Mouse (Mus musculus): ENCODE measurements at regions not wholly inside any gene's neighbourhood (a gene's known extent, or its start where the extent isn't known, plus 50 kb on each side); places are given as distances from the start of the nearest gene placed in this dataset.

DNA sequence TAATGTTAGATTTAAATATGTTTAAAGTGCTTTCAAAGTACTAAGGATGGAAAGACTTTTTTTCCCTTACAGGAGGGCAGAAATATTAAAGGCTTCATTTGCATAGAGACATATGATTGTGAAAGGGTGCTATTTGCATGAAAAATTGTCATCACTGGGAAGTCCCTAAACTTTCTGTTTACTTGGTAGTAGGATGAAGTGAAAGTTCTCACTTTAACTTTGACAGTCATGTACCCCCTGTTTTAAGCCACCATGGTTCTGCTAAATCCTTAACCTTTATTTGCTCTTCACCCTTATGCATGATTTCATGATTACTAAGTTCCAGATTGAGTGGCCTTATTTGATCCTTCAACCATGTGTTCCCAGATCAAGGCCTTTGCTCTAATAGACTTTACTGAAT is 132.6 kb upstream of the Egfl6 start:
- DNase-seq, result no peak

DNA sequence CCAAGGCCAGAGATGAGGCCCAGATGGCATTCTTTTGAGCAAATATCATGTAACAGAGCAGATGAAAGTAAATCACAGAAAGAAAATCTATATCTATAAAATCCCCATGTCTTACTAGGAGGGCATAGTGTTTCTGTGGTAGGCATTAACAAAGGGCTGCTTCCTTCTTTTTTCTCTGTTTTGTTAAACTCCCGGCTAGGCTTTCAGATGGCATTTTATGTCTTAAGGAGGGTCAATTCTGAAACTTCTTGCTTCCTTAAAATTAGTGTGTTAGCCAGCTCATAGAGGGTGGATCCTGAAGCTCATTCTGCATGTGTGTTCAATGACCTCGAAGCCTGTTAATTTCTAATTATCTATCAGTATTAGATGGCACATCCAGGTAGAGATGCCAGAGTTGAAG is 123.8 kb upstream of the Egfl6 start:
- no peak for DNase-seq

DNA sequence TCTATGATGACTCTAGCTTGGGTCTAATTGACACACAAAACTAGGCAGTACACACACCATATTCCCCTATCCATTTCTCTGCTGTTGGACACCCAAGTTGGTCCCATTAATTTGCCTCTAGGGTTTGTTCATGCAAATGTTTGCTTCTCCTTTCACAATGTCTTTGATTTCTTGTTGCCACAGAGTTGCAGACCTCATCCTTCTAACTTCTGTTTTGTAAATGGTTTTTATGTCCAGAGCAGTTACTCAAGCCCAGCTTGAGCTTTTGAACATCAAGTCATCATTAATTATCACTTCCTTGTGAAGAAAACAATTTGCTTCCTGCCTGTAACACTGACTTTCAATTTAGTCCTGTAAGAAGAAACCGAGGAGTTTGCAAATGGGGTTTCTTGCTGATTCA is 122.6 kb upstream of the Egfl6 start:
- no peak for DNase-seq

DNA sequence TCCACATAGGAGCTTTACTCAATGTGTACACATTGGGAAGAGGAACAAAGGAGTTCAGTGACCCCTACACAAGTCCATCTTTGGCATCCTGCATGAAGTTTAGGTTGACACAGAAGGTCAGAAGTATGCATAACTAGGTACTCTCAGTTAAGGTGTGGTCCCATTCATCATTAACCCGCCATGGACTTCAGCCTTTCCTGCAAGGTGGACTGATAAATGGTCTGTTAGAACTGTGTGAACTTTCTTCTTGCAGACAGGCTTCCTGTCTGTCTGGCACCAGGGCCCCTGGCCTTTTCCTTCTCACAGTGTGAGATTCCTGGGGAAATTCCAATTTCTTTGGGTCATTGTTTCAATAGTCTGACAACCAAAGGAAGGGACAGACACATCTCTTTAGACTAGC is 121.5 kb upstream of the Egfl6 start:
- peak; percentile 13 to 25 for DNase-seq

DNA sequence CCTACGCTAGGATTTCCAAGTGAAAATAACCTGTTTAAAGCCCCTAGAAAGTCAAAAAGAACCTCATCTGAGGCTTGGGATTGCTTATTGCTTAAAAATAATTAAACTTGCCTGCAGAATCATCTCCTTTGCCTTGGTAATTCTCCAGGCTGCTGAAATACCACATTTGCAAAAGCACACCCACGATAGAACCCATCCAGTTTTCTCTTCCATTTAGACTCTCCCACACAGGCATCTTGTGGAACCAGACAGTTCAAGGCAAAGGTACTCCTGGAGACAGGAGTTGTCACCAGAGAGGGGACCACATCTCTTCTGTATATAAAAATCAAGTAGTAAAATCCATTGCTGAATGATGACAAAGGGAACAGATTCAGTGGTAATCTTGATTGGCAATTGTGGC is 118.8 kb upstream of the Egfl6 start:
- no peak for DNase-seq

DNA sequence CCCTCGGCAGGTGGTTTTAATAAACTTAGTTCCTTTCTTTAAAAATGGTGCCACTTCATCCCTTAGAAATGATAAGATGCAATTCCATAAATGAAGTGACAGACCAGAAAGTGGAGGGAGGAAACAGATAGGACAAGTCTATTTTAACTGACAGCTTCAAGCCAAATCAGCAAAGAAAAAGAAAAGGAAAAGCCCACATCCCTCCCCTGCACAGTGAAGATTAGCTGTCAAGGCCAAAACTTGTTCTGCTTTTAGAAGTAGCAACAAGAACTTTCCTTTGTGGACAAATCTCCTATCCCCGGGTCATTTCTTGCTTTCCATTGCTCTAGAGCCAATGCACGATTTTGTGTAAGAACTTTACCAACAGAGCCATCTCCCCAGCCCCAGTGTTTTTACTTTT is 108.7 kb upstream of the Egfl6 start:
- DNase-seq, result no peak

DNA sequence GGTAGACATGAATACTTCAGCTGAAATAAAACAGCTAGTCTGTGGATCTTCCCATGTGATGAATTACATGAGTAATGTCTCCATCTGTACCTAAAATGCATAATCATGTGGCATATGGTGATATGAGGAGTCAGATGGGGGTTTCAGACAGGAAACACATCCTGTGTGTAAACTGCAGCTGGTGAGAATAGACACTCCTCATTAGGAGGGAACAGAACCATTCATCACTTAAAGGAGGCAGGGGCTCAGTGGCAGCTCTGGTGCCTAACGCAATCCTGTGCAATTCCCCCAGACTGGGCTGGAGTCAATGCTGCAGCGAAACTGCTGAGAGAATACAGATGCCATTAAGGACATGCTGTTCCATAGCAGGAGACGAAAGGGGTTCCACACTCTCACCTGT is 103.3 kb upstream of the Egfl6 start:
- DNase-seq, result no peak

DNA sequence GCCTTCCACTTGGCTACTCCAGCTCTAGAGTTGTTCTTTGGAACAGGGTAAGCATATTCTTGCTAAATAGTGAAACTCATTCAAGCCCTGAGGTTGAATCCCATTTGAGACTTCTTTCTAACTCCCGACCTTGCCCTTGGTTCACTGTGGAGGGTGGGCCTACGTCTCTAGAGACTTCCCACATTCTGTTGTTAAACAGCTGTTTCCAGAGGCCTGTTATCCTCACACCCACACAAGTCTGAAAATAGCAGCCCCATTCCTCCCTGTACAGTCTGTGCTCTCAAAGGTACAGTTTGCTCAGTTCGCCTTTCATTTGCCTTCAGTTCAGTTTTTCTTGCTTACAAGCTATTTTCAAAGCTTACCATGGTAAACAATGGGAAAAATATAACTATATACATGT is 87.9 kb upstream of the Egfl6 start:
- no peak for DNase-seq

DNA sequence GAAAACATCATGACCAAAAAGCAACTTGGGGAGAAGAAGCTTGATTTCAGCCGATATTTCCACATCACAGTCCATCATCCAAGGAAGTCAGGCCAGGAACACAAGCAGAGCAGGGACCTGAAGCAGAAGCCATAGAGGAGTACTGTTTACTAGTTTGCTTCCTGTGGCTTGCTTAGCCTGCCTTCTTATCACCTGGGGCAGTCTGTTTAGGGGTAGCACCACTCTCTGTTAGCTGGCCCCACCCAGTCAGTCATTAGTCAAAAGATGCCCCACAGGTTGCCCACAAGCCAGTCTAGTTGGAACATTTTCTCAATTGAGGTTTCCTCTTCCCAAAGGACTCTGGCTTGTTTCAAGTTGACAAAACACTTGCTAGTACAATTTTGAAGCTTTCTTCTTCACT is 87.1 kb upstream of the Egfl6 start:
- DNase-seq, result no peak

DNA sequence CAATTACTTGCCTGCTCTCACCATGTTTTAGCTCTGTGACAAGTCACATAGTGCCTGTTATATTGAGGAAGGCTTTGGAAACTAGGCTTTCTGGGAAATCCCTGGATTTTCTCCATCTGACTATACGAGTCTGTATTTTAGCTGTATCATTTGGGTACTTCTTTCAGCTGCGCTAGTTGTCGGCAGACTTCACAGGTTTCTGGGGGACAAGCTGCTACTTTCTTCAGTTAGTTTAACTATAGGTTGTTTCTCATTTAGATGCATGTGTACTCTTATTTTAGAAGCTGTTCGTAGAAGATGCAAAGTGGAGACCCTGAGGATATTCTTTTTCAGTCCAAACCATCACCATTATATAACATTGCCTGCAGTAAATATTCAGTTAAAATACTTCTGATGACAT is 86.3 kb upstream of the Egfl6 start:
- no peak for DNase-seq

DNA sequence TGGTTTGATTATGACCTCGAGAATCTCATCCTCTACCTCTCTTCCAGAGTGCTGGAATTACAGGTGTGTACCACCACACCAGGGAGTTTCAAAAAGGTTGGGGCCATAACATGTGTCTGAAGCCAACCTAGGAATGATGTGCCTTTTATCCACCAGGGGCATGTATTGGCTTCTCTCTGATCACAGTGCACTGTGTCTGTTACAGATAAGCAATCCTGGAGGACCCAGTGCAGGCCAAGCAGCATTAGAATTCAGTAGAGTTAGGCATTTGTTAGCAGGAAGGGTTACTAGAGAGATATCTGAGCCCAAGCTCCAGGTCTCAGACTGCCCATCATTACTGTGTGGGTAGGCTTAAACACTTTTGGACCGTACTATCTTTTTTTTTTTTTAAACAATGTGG is 80.8 kb upstream of the Egfl6 start:
- DNase-seq, result no peak

DNA sequence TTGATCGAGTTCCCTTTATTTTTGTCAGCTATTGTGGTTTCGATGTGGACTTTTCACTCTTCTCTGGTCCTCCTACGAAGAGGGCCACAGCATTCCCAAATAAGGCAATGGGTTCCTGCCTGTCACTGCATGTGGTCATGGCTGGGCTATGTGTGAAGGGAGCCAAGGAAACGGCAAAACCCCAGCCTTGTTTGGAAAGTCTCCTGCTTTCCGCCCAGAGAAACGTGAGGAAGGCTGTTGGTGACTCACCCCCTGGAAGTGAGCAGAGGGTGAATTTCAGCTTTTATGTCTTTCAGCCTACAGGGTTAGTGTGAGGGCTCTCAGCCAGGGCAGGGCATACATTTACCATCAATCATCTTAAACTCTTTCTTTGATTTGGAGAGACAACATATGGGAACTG is 76.3 kb upstream of the Egfl6 start:
- DNase-seq, result peak; percentile 26 to 30

DNA sequence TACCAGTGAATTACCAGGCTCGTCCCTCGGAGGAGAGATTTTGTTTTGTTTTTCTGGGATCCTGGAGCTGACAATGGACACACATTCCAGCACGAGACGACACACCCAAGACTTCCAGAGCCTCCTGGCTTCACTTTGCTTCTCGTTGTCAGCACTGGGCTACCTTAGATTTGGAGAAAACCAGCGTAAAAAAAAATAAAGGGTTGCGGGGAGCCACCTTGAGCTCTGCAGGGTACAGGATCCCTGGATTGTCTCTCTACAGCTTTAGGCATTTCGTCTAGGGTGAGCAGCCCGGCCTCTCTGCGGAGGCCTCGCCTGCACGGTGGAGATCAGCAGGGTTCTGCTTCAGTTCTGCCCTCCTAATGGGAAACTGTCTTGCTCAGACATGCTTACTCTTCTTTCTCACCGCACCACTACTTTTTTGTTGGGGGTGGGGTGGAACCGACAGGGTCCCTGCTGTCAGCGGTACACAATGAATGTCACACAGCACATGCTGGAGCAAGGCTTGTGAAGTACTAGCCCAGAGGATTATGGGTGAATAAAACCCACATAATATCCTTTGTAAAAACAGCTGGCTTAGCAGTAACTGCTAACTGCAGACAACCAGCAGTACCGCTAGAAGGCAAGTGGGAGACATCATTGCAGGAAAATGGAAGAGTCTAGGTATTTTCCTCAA is 75.7 kb upstream of the Egfl6 start:
- peak in 1 of 2 experiments; percentile 2 for DNase-seq

DNA sequence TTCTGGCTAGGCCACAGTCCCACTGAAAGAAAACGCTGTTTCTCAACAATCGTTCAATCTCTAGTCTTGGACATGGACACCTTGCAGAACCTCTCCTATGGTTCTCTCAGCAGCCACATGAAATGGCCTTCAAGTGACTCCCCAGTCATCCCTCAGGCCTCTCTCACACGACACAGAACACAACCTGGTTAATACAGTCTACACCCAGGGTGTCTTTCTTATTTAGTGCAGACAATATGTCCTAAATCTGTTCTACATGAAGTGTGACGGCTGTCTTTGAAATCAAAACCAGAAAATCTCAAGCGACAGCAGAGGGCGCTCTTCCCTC is 75.2 kb upstream of the Egfl6 start:
- DNase-seq, result peak; percentile 36 to 56

DNA sequence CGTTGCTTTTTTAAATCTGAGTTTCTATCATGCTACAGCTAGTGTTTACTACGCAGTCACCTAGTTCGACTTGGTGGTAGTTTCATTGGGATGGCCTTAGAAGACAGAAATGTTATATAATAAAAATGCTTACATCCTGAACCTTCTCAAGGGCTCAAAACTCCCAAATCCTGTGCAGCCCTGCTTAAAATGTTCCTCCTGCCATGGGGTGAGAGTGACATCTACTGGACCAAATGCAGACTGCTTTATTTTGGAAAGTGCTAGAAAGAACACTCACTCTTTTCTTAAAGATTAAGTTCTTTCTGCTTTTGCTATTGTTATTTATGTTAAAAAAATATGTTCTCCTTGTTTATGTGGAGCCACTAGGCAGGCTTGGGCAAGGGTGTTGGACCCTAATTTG is 66.9 kb upstream of the Egfl6 start:
- peak; percentile 21 for DNase-seq

DNA sequence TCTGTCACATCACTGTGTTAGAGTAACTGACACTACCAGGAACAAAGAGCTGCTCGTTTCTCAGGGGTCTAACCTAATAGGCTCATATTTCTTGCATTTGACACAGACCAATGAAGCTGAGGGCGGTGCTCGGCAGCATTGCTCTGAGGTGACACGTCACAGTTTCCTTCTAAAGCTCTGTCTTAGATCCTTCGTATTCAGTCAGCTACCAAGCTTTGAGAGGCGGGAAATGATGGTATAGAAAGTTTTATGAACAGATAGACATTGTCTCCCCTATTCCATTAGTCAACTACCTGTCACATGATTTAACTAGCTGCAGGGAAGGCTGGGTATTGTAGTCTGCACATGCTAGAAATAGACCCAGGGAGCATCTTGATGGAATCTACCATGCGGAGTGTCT is 60.2 kb upstream of the Egfl6 start:
- DNase-seq, result no peak

DNA sequence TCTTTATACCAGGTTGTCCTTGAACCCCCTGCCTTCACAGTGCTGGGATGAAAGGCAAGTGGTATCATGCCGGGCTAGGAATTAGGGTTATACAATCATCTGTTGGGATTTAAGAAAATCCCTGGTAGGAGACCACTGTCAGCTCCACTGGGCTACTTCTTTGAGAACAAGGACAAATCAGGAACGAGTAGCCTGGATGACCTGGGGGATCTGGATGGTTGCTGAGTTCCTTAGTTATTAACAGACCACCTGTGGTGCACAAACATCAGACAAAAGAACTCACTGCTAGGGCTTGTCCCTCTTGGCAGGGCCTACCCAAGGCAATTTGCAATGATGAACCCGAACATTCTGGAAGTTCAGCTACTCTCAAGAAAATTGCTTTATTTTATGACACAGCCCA is 55.7 kb upstream of the Egfl6 start:
- DNase-seq, result no peak

DNA sequence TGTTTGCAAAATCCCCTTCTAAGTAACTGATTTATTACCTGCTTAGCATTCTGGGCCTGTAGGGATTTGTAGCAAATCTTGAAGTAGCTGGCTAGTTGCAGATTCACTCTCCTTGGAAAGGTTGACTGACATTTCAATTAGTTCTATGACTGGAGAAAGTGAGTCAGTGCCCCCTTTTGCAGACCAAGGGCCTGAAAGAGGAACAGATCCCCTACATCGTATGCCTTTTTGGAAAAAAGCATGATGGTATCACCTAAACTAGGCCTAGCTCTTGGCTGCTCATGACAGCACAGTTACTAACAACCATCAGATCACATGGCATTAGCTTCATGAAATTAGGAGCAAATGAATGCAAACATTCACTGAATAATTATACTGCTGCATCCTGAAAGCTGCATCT is 54.7 kb upstream of the Egfl6 start:
- DNase-seq, result no peak

Data from kidney, adult 8-10 months (tissue).